8 mouse cellular contexts compared by ENCODE assay signal in the genomic region with DNA sequence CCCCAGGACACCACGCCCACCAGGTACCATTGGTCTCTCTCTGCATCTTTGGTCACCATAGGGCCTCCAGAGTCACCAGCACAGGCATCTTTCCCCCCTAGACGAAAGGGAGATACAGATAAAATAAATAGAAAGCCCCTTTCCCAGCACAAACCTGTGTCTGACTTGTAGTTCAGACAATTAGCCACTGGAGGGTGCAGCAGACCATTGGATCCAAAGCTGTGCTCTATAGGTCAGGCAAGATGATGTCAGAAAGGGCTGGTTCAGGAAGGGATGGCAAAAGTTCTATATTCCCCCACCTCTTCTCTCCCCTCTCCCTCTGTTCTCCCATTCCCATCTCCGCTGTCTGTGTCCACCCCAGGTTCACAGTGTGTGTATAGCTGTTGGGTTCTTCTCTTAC. TPM values are rescaled to one million over a fixed set of nuclear protein-coding genes. Genes with fewer than 3 reads are reported as not detected.
DNase-seq lines count a peak whose midpoint lies in the region; ATAC-seq and TF ChIP-seq lines count a peak whose summit lies in the region.
"Had no signal": no experiment of that assay in that cellular context is flagged by ENCODE, and none has a peak within 500 bp of the region (broad histone marks: within the 10 kb centered on the region; RNA-seq: fewer than 3 reads in every experiment).

No protein-coding gene starts in this region.

- no peaks in the 10 kb centered on the region for H3K4me1 ChIP-seq in ES-Bruce4 (ENCODE audit: control insufficient read depth, insufficient read depth, low read length)
- no peaks in the 10 kb centered on the region for H3K4me1 ChIP-seq in hindbrain, embryonic 12.5 days

- no peaks in the 10 kb centered on the region for H3K36me3 ChIP-seq in ES-Bruce4 (ENCODE audit: control insufficient read depth, insufficient read depth, low read length, poor library complexity, severe bottlenecking)
- no peaks in the 10 kb centered on the region for H3K36me3 ChIP-seq in hindbrain, embryonic 12.5 days
- H3K36me3 ChIP-seq: limb, embryonic 15.5 days had no signal

- H3K27ac ChIP-seq in ES-Bruce4 (ENCODE audit: insufficient read depth, low read length) = no peak overlapping the region
- H3K27ac ChIP-seq in hindbrain, embryonic 12.5 days = no peak overlapping the region
- H3K27ac ChIP-seq: limb, embryonic 15.5 days had no signal

- ATAC-seq in hindbrain, embryonic 12.5 days (ENCODE audit: low FRiP score) = peak; percentile 67

- TF ChIP-seq EP300 in ES-Bruce4 (IDR thresholded peaks at IDR 0.05; ENCODE audit: insufficient read depth, low read depth, low read length) = no peak

- no peak for TF ChIP-seq POLR2A in ES-Bruce4 (IDR thresholded peaks at IDR 0.05; ENCODE audit: insufficient read depth, low read length)

- WGBS in hindbrain, embryonic 12.5 days = 10% methylated on average over 3 of the region's 3 CpGs

- no peaks in the 10 kb centered on the region for H3K27me3 ChIP-seq in ES-Bruce4 (ENCODE audit: control insufficient read depth, insufficient read depth, low read length, poor library complexity, severe bottlenecking)
- H3K27me3 ChIP-seq in hindbrain, embryonic 12.5 days = no peaks in the 10 kb centered on the region
- H3K27me3 ChIP-seq: limb, embryonic 15.5 days had no signal

- peak; percentile 35 for TF ChIP-seq CTCF in ES-Bruce4 (IDR thresholded peaks at IDR 0.05; ENCODE audit: low read depth, low read length)

- H3K9ac ChIP-seq in ES-Bruce4 (ENCODE audit: low read depth, poor library complexity, severe bottlenecking) = no peak overlapping the region
- no peak overlapping the region for H3K9ac ChIP-seq in hindbrain, embryonic 12.5 days
- H3K9ac ChIP-seq: limb, embryonic 15.5 days had no signal

- no peak overlapping the region for H3K4me3 ChIP-seq in ES-Bruce4 (ENCODE audit: low read depth, low read length)
- H3K4me3 ChIP-seq in hindbrain, embryonic 12.5 days = no peak overlapping the region
- H3K4me3 ChIP-seq: limb, embryonic 15.5 days had no signal

- DNase-seq in ZHBTc4 (ENCODE audit: low read depth, low spot score) = peak; percentile 75
- DNase-seq in embryo, embryonic 9.5 days (ENCODE audit: extremely low spot score) = peak; percentile 63
- DNase-seq in layer of hippocampus, adult 9-11 months = peak; percentile 42
- DNase-seq in lung, postnatal 36 days = peak; percentile 68
- peak; percentile 38 for DNase-seq in right cerebral cortex, postnatal 25 days

- no peak overlapping the region for H3K4me2 ChIP-seq in hindbrain, embryonic 12.5 days (replicated peaks)
- H3K4me2 ChIP-seq: limb, embryonic 15.5 days had no signal

- H3K9me3 ChIP-seq in ES-Bruce4 (replicated peaks; ENCODE audit: control insufficient read depth, insufficient read depth, low read length, poor library complexity, severe bottlenecking) = no peaks in the 10 kb centered on the region; the same call in 1 of the 2 replicates
- H3K9me3 ChIP-seq in hindbrain, embryonic 12.5 days (replicated peaks) = no peaks in the 10 kb centered on the region
- H3K9me3 ChIP-seq: limb, embryonic 15.5 days had no signal

RNA-seq across cellular contexts. Expression of a gene that starts 23.5 kb away (rescaled TPM):
- polyA plus RNA-seq in ES-Bruce4 (2011; ENCODE audit: insufficient read depth, insufficient read length, low read depth, missing spikeins) = not detected in 2 replicates
- polyA plus RNA-seq in hindbrain, embryonic 12.5 days (2016; fragmentation: Nextera tagmentation; extraction: Ambion mirVana) = not detected in 2 replicates
- polyA plus RNA-seq: limb, embryonic 15.5 days had no signal
